Mouse (Mus musculus) hindbrain, embryonic 13.5 days (tissue): ENCODE data around the gene Sirt1. TPM values are rescaled to one million over a fixed set of nuclear protein-coding genes. Genes with fewer than 3 reads are reported as not detected.

Source experiments
- ATAC-seq: fragments of 200-750 bp; cut with Nextera tagmentation; 2 replicates; pipeline ENCODE4 v1.8.0; 2017; ENCODE audit warnings: moderate TSS enrichment; ENCODE audit not compliant: low FRiP score
- H3K27ac ChIP-seq: fragments of 300-500 bp; sonication (generic); 2 replicates; pipeline ENCODE4 v1.5.1; 2015; ENCODE audit warnings: inconsistent platforms, mild to moderate bottlenecking, moderate library complexity
- H3K27me3 ChIP-seq: fragments of 300-500 bp; sonication (generic); 2 replicates; pipeline ENCODE4 v1.6.1; 2015; ENCODE audit warnings: mild to moderate bottlenecking, inconsistent platforms
- H3K36me3 ChIP-seq: fragments of 300-500 bp; sonication (generic); 2 replicates; pipeline ENCODE4 v1.6.1; 2015; ENCODE audit warnings: mild to moderate bottlenecking, inconsistent platforms
- H3K4me1 ChIP-seq: fragments of 300-500 bp; sonication (generic); replicated peaks from 2 replicates; pipeline ENCODE4 v1.6.1; 2015; ENCODE audit warnings: inconsistent platforms
- H3K4me2 ChIP-seq: fragments of 300-500 bp; sonication (generic); 2 replicates; pipeline ENCODE4 v1.6.1; 2015; ENCODE audit warnings: inconsistent platforms, mild to moderate bottlenecking, moderate library complexity
- H3K4me3 ChIP-seq: fragments of 300-500 bp; sonication (generic); 2 replicates; pipeline ENCODE4 v1.5.1; 2015; ENCODE audit warnings: mild to moderate bottlenecking, inconsistent platforms
- H3K9ac ChIP-seq: fragments of 300-500 bp; sonication (generic); 2 replicates; pipeline ENCODE4 v1.6.1; 2015; ENCODE audit warnings: mild to moderate bottlenecking, inconsistent platforms
- H3K9me3 ChIP-seq: fragments of 300-500 bp; sonication (generic); 2 replicates; pipeline ENCODE4 v1.6.1; 2016; ENCODE audit warnings: inconsistent platforms
- WGBS: fragments of 180-500 bp; shearing (Covaris S2); methylation state at CpG from one replicate; pipeline ENCODE4 v1.1.7; 2015; 5-methylcytosine and 5-hydroxymethylcytosine counted together
- polyA plus RNA-seq: library from polyadenylated mRNA; unstranded; fragments of >200 nt; fragmentation: Nextera tagmentation; extraction: Ambion mirVana; gene quantifications from 2 replicates; pipeline ENCODE4 v1.2.1, GENCODE M21; 2015

Sirt1 gene
- polyA plus RNA-seq, 1 experiment from 2014 or later, result 4.8 TPM

DNA sequence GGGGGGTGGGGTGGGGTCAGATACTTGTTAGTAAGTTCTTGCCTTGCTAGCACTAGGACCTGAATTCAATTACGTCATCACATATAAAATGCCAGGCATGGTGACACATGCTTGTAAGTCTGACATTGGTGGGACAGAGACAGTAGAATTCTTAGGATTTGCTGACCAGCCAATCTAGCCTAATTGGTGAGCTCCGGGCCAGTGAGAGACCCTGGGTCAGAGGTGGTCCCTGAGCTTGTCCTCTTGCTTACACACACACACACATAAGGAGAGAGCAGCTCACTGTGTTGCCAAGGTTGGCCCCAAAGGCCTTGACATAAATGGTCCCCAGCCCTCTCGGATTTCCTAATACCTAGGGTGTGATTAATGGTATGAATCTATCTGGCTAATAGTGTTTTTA, 101.7 kb downstream of the Sirt1 start:
- peaks cover 54% of the 10 kb centered on the region for H3K36me3 ChIP-seq
- H3K27ac ChIP-seq, result no peak overlapping the region
- no peak for ATAC-seq
- no peak overlapping the region for H3K4me2 ChIP-seq
- H3K4me3 ChIP-seq, result no peak overlapping the region
- H3K9me3 ChIP-seq, result no peaks in the 10 kb centered on the region
- no peaks in the 10 kb centered on the region for H3K27me3 ChIP-seq
- no peak overlapping the region for H3K9ac ChIP-seq
- no peaks in the 10 kb centered on the region for H3K4me1 ChIP-seq
- WGBS, result 100% methylated on average over 3 of the region's 3 CpGs

DNA sequence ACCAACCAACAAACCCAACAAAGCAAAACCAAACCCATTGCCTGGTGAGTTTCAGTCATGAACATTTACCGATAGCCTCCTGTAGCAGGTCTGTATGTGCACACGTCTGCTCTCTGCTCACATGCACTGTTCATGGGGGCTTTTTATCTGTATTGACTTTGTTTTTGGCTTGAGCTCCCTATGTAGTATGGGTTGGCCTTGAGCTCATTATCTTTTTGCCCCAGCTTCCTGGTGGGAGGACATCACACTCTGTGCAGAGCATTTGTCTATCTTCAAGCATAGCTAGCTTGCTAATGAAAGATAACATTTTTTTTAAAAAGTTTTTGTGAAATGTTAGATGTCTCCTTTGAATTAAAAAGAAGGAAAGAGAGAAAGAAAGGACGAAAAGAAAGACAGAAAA, 104.5 kb downstream of the Sirt1 start:
- H3K36me3 ChIP-seq, result peaks cover 46% of the 10 kb centered on the region
- no peak overlapping the region for H3K4me2 ChIP-seq
- H3K4me1 ChIP-seq, result no peaks in the 10 kb centered on the region
- no peaks in the 10 kb centered on the region for H3K27me3 ChIP-seq
- H3K9ac ChIP-seq, result no peak overlapping the region
- H3K27ac ChIP-seq, result no peak overlapping the region
- no peak for ATAC-seq
- no peak overlapping the region for H3K4me3 ChIP-seq
- 97% methylated on average over 3 of the region's 3 CpGs for WGBS
- H3K9me3 ChIP-seq, result no peaks in the 10 kb centered on the region

DNA sequence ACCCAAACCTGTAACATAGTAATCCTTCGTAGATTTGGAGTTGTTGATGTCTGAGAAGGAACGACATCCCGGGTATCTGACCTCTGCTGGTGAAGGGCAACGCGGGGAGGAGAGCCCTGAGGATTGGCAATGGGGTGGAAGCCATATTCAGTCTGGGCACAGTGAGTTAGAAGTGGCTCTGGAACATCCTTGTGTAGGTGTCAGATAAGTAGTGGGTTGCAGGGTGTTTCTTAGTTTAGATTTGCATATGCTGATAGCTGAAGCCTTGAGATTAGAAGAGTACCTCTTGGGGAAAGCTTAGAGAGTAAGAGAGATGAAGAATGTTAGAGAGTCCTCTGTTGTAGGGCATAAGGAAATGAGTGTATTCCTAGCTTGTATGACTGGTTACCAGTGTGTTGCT, 108.6 kb downstream of the Sirt1 start:
- H3K9ac ChIP-seq, result no peak overlapping the region
- no peak overlapping the region for H3K4me2 ChIP-seq
- ATAC-seq, result no peak
- H3K27me3 ChIP-seq, result no peaks in the 10 kb centered on the region
- peaks cover 40% of the 10 kb centered on the region for H3K36me3 ChIP-seq
- no peaks in the 10 kb centered on the region for H3K9me3 ChIP-seq
- H3K27ac ChIP-seq, result no peak overlapping the region
- 95% methylated on average over 5 of the region's 5 CpGs for WGBS
- no peaks in the 10 kb centered on the region for H3K4me1 ChIP-seq
- no peak overlapping the region for H3K4me3 ChIP-seq

DNA sequence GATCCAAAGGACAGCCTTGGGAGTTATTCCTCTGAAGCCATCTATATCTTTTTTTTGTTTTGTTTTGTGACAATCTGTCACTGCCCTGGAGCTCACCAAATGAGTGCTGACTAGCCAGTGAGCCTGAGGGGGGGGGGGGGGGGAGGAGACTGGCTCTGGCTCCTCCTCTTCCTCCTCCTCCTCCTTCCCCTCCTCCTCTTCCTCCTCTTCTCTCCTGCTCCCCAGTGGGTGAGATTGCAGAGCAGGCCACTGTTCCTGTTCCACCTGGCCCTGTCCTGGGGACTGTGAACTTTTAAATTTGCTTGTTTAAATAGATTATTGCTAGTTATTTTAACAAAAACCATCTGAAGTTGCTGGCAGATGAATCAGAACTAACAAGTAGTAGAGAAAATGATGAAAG, 109.1 kb downstream of the Sirt1 start:
- no peak overlapping the region for H3K9ac ChIP-seq
- H3K9me3 ChIP-seq, result no peaks in the 10 kb centered on the region
- H3K27me3 ChIP-seq, result no peaks in the 10 kb centered on the region
- ATAC-seq, result no peak
- no peaks in the 10 kb centered on the region for H3K4me1 ChIP-seq
- H3K4me3 ChIP-seq, result no peak overlapping the region
- peaks cover 36% of the 10 kb centered on the region for H3K36me3 ChIP-seq
- H3K4me2 ChIP-seq, result no peak overlapping the region
- H3K27ac ChIP-seq, result no peak overlapping the region

Other genes starting within 250 kb of the Sirt1 start
- 0.17 and 0.57 TPM in 2 replicates for gene Mypn, start 177.8 kb downstream of the Sirt1 start, polyA plus RNA-seq
- 30.0 and 33.4 TPM in 2 replicates for gene Herc4, start 137.9 kb downstream of the Sirt1 start, polyA plus RNA-seq
- gene Dnajc12, start 739 bp upstream of the Sirt1 start, polyA plus RNA-seq, result 19.2 and 20.6 TPM in 2 replicates
- not detected in 2 replicates for gene Gm7075, start 40.1 kb upstream of the Sirt1 start, polyA plus RNA-seq
- 1.2 and 1.4 TPM in 2 replicates for gene Ctnna3, start 48.4 kb upstream of the Sirt1 start, polyA plus RNA-seq